Mouse (Mus musculus): Measurements from ENCODE around the gene Pex5l. TPM values are rescaled to one million over a fixed set of nuclear protein-coding genes. Genes with fewer than 3 reads are reported as not detected.

Gene Pex5l
- total and polyA plus RNA-seq, 3 experiments: 0.08 to 0.44 (median 0.44) TPM

- in situ Hi-C loops (cut with MboI; ENCODE audit: low pct_ligation_motif_present, low pct_unique_long_range_greater_than_20kb, low sequenced_read_pairs) (no loop called here), dilution Hi-C loops (cut with MboI; ENCODE audit: extremely low pct_ligation_motif_present, extremely low pct_unique_long_range_greater_than_20kb, low sequenced_read_pairs) (no loop called here)
- Histone ChIP-seq H3K9me3 (replicated peaks; ENCODE audit: low read length) (no peaks in the 10 kb centered on the region), H3K4me3 (replicated peaks in 1 of 3; ENCODE audit: low read depth in 2 of 3, low read length in 2 of 3, poor library complexity in 1 of 3) (no peak overlapping the region), H3K79me2 (replicated peaks; ENCODE audit: control insufficient read depth, extremely low read depth, insufficient read depth, poor library complexity, severe bottlenecking) (no peaks in the 10 kb centered on the region), H3K4me1 (ENCODE audit: control insufficient read depth in 1 of 2, insufficient read depth in 2 of 2) (no peaks in the 10 kb centered on the region), H3K27me3 (replicated peaks) (no peaks in the 10 kb centered on the region), H3K4me2 (ENCODE audit: insufficient read depth, low read depth, poor library complexity, severe bottlenecking) (no peak overlapping the region), H3K27ac (ENCODE audit: insufficient read depth, low read depth) (no peak overlapping the region), H3K9ac (ENCODE audit: insufficient read depth, low read depth) (no peak overlapping the region), H3K36me3 (replicated peaks in 1 of 2; ENCODE audit: control insufficient read depth in 1 of 2, insufficient read depth in 1 of 2, low read length in 1 of 2) (no peaks in the 10 kb centered on the region)
- TF ChIP-seq ZNF384 (IDR thresholded peaks at IDR 0.05; ENCODE audit: low read depth, low read length) (no peak), RCOR1 (conservative IDR thresholded peaks at IDR 0.05; ENCODE audit: low read depth, low read length) (no peak), ZMIZ1 (IDR thresholded peaks at IDR 0.05; ENCODE audit: low read depth, low read length) (no peak), ELF1 (IDR thresholded peaks at IDR 0.05; ENCODE audit: low read depth, low read length) (no peak), ZKSCAN1 (IDR thresholded peaks at IDR 0.05; ENCODE audit: borderline replicate concordance, low read depth, low read length) (no peak), BHLHE40 (IDR thresholded peaks at IDR 0.05; ENCODE audit: low read depth, low read length) (no peak), IRF4 (IDR thresholded peaks at IDR 0.05; ENCODE audit: low read depth, low read length) (no peak), RAD21 (IDR thresholded peaks at IDR 0.05; ENCODE audit: low read depth, low read length) (no peak), ETS1 (conservative IDR thresholded peaks at IDR 0.05; ENCODE audit: low read depth, low read length) (no peak), MEF2A (IDR thresholded peaks at IDR 0.05; ENCODE audit: borderline replicate concordance, low read depth, low read length) (no peak), POLR2AphosphoS2 (IDR thresholded peaks at IDR 0.05; ENCODE audit: low read depth, low read length) (no peak), CHD2 (IDR thresholded peaks at IDR 0.05; ENCODE audit: low read length) (no peak), E2F4 (IDR thresholded peaks at IDR 0.05; ENCODE audit: insufficient replicate concordance, low read depth, low read length) (no peak), EP300 (IDR thresholded peaks at IDR 0.05; ENCODE audit: low read length) (no peak), TBP (conservative IDR thresholded peaks at IDR 0.05; ENCODE audit: low read depth, low read length) (no peak), JUND (conservative IDR thresholded peaks at IDR 0.05; ENCODE audit: low read depth, low read length) (no peak), ZC3H11A (IDR thresholded peaks at IDR 0.05; ENCODE audit: low read depth, low read length) (no peak), MYC (IDR thresholded peaks at IDR 0.05; ENCODE audit: low read depth, low read length) (no peak)
- no peak for DNase-seq (ENCODE audit: extremely low read depth)
Measured at GRCm38 (mm10) chr3:33061428-33061827, 81.6 kb downstream of the Pex5l start.

GRCm38 (mm10) chr3:33061016-33061415, 82.0 kb downstream of the Pex5l start:
- Histone ChIP-seq H3K27ac (ENCODE audit: insufficient read depth, low read depth) (no peak overlapping the region), H3K9me3 (replicated peaks; ENCODE audit: low read length) (no peaks in the 10 kb centered on the region), H3K4me1 (ENCODE audit: control insufficient read depth in 1 of 2, insufficient read depth in 2 of 2) (no peaks in the 10 kb centered on the region), H3K36me3 (replicated peaks in 1 of 2; ENCODE audit: control insufficient read depth in 1 of 2, insufficient read depth in 1 of 2, low read length in 1 of 2) (no peaks in the 10 kb centered on the region), H3K27me3 (replicated peaks) (no peaks in the 10 kb centered on the region), H3K4me2 (ENCODE audit: insufficient read depth, low read depth, poor library complexity, severe bottlenecking) (no peak overlapping the region), H3K4me3 (replicated peaks in 1 of 3; ENCODE audit: low read depth in 2 of 3, low read length in 2 of 3, poor library complexity in 1 of 3) (no peak overlapping the region), H3K9ac (ENCODE audit: insufficient read depth, low read depth) (no peak overlapping the region), H3K79me2 (replicated peaks; ENCODE audit: control insufficient read depth, extremely low read depth, insufficient read depth, poor library complexity, severe bottlenecking) (no peaks in the 10 kb centered on the region)
- no peak for DNase-seq (ENCODE audit: extremely low read depth)
- dilution Hi-C loops (cut with MboI; ENCODE audit: extremely low pct_ligation_motif_present, extremely low pct_unique_long_range_greater_than_20kb, low sequenced_read_pairs) (no loop called here), in situ Hi-C loops (cut with MboI; ENCODE audit: low pct_ligation_motif_present, low pct_unique_long_range_greater_than_20kb, low sequenced_read_pairs) (no loop called here)
- TF ChIP-seq MAX (IDR thresholded peaks at IDR 0.05; ENCODE audit: low read length) (no peak), USF2 (conservative IDR thresholded peaks at IDR 0.05; ENCODE audit: low read depth, low read length) (no peak), CHD1 (IDR thresholded peaks at IDR 0.05; ENCODE audit: low read depth, low read length) (no peak), BHLHE40 (IDR thresholded peaks at IDR 0.05; ENCODE audit: low read depth, low read length) (no peak), SIN3A (IDR thresholded peaks at IDR 0.05; ENCODE audit: low read length) (no peak)

Data from CH12.LX (cell line).